Mouse (Mus musculus) liver, postnatal 0 days (tissue): Measurements from ENCODE around the gene Pdxdc1.

Experiments
- CTCF ChIP-seq: sonication (generic); IDR thresholded peaks from 2 replicates; pipeline ENCODE4 v1.5.1; 2016; ENCODE audit warnings: antibody characterized with exemption, low read depth
- EP300 ChIP-seq: IDR thresholded peaks from 2 replicates; pipeline ENCODE4 v1.6.1; 2016; ENCODE audit warnings: antibody characterized with exemption, low read depth, mild to moderate bottlenecking

DNA sequence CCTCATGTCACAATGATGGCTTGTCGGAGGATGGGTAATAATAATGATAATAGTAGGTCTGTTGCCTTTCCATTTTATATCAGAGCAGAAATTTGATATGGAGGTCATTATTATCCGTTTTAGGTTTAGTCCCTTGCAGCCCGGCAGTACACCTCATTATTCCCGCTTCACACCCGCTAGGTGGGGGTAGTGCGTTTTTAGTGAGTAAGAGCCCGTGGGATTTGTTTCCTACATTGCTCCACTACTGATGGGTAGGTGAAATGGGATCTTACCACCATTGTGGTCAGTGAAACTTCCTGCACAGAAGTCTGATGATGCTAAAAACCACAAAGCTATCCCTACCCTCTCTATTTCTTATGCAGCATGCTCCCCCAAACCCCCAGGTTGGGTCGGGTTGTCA is 557 bp upstream of the Pdxdc1 start:
- TF ChIP-seq EP300 (no peak), CTCF (peak; percentile 78)
